Mouse (Mus musculus) midbrain, embryonic 13.5 days (tissue): Measurements from ENCODE around the gene Myct1. TPM values are rescaled to one million over a fixed set of nuclear protein-coding genes. Genes with fewer than 3 reads are reported as not detected.

Experiments
- ATAC-seq: fragments of 200-750 bp; cut with Nextera tagmentation; 2 replicates; pipeline ENCODE4 v1.8.0; 2017; ENCODE audit warnings: mild to moderate bottlenecking, moderate TSS enrichment, moderate library complexity
- H3K27ac ChIP-seq: fragments of 300-500 bp; sonication (generic); 2 replicates; pipeline ENCODE4 v1.5.1; 2015; ENCODE audit warnings: inconsistent platforms, mild to moderate bottlenecking, moderate library complexity
- H3K27me3 ChIP-seq: fragments of 300-500 bp; sonication (generic); 2 replicates; pipeline ENCODE4 v1.6.1; 2015; ENCODE audit warnings: mild to moderate bottlenecking, inconsistent platforms
- H3K36me3 ChIP-seq: fragments of 300-500 bp; sonication (generic); 2 replicates; pipeline ENCODE4 v1.6.1; 2015; ENCODE audit warnings: mild to moderate bottlenecking, inconsistent platforms
- H3K4me1 ChIP-seq: fragments of 300-500 bp; sonication (generic); replicated peaks from 2 replicates; pipeline ENCODE4 v1.6.1; 2015; ENCODE audit warnings: inconsistent platforms
- H3K4me2 ChIP-seq: fragments of 300-500 bp; sonication (generic); replicated peaks from 2 replicates; pipeline ENCODE4 v1.6.1; 2015; ENCODE audit warnings: moderate library complexity, mild to moderate bottlenecking, inconsistent platforms
- H3K4me3 ChIP-seq: fragments of 300-500 bp; sonication (generic); replicated peaks from 2 replicates; pipeline ENCODE4 v1.5.1; 2015; ENCODE audit warnings: mild to moderate bottlenecking, inconsistent platforms
- H3K9ac ChIP-seq: fragments of 300-500 bp; sonication (generic); replicated peaks from 2 replicates; pipeline ENCODE4 v1.6.1; 2015; ENCODE audit warnings: mild to moderate bottlenecking, inconsistent platforms
- H3K9me3 ChIP-seq: fragments of 300-500 bp; sonication (generic); 2 replicates; pipeline ENCODE4 v1.6.1; 2016; ENCODE audit warnings: mild to moderate bottlenecking, inconsistent platforms
- WGBS: fragments of 180-500 bp; shearing (Covaris S2); methylation state at CpG from one replicate; pipeline ENCODE4 v1.1.7; 2015; 5-methylcytosine and 5-hydroxymethylcytosine counted together
- polyA plus RNA-seq: library from polyadenylated mRNA; unstranded; fragments of >200 nt; fragmentation: Nextera tagmentation; extraction: Ambion mirVana; gene quantifications from 2 replicates; pipeline ENCODE4 v1.2.1, GENCODE M21; 2015

Gene Myct1
- polyA plus RNA-seq: 0.95 and 1.1 TPM in 2 replicates

- Histone ChIP-seq H3K27me3 (no peaks in the 10 kb centered on the region), H3K4me2 (no peak within 1 kb of the TSS), H3K4me3 (no peak within 1 kb of the TSS), H3K9ac (no peak within 1 kb of the TSS), H3K36me3 (no peaks in the 10 kb centered on the region), H3K27ac (no peak within 1 kb of the TSS), H3K9me3 (no peaks in the 10 kb centered on the region), H3K4me1 (no peaks in the 10 kb centered on the region)
- WGBS: 64% methylated on average over 5 of the region's 5 CpGs
- no peak for ATAC-seq
Measured at GRCm38 (mm10) chr10:5593464-5593863, at the start of gene Myct1. Gene Myct1 (plus strand): TSS chr10:5593775.

- Histone ChIP-seq H3K9me3 (no peaks in the 10 kb centered on the region), H3K27ac (no peak overlapping the region), H3K27me3 (peaks cover 3% of the 10 kb centered on the region; the same call in 1 of the 2 replicates), H3K4me1 (peaks cover 9% of the 10 kb centered on the region; the same call in 1 of the 2 replicates), H3K4me3 (no peak overlapping the region), H3K36me3 (no peaks in the 10 kb centered on the region), H3K9ac (no peak overlapping the region), H3K4me2 (no peak overlapping the region)
- 93% methylated on average over 5 of the region's 5 CpGs for WGBS
- no peak for ATAC-seq
Measured at GRCm38 (mm10) chr10:5546428-5546827, 47.1 kb upstream of the Myct1 start.

DNA sequence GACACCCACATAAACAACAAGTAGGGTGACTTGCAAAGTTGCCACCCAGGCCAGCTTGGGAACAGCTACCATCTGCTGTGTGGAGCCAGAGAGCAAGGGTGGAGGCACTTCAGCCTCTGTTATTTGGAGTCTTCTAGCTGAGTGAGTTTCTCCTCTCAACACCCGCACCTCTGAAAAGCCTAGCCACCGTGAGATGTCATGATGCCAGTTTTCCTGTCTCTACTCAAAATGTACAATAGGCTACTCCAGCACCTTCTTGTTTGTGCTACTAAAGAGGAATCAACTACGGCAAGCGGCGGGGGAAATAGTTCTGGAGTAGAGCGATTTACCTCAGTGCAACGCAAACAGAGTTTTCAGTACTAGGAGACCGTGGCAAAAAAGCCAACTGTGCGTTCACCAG, 45.8 kb upstream of the Myct1 start:
- peaks cover 9% of the 10 kb centered on the region; the same call in 1 of the 2 replicates for H3K4me1 ChIP-seq
- no peak overlapping the region for H3K27ac ChIP-seq
- H3K27me3 ChIP-seq: peaks cover 3% of the 10 kb centered on the region; the same call in 1 of the 2 replicates
- H3K9ac ChIP-seq: no peak overlapping the region
- no peak overlapping the region for H3K4me3 ChIP-seq
- H3K4me2 ChIP-seq: no peak overlapping the region
- WGBS: 90% methylated on average over 9 of the region's 9 CpGs
- no peaks in the 10 kb centered on the region for H3K9me3 ChIP-seq
- no peaks in the 10 kb centered on the region for H3K36me3 ChIP-seq
- ATAC-seq: no peak

DNA sequence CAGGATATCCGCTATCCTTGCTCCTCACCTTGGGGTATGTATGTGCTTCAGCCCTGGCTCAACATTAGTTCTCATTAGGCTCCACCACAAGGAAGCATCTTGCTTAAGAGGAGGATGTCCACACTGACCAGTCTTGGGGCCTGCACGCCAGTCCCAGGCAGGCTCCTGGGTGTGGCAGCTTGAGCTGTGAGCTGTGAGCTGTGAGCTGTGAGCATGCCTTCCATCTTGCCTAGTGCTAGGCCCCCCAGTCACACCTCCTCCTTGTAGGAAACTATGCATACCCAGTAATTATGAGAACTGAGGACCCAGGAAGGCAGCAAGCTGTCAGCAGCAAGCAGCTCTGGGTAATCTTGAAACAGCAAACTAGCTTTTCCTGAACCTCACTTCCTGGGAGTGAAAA, 44.9 kb upstream of the Myct1 start:
- H3K36me3 ChIP-seq: no peaks in the 10 kb centered on the region
- H3K4me1 ChIP-seq: peaks cover 9% of the 10 kb centered on the region; the same call in 1 of the 2 replicates
- WGBS: 84% methylated on average over 2 of the region's 2 CpGs
- H3K4me2 ChIP-seq: no peak overlapping the region
- no peak overlapping the region for H3K9ac ChIP-seq
- H3K27ac ChIP-seq: no peak overlapping the region
- no peaks in the 10 kb centered on the region for H3K9me3 ChIP-seq
- ATAC-seq: no peak
- H3K27me3 ChIP-seq: peaks cover 3% of the 10 kb centered on the region; the same call in 1 of the 2 replicates
- H3K4me3 ChIP-seq: no peak overlapping the region

- Histone ChIP-seq H3K9me3 (no peaks in the 10 kb centered on the region), H3K4me3 (peak overlapping the region; percentile 62), H3K27ac (peak overlapping the region; percentile 78), H3K4me2 (peak overlapping the region; percentile 76), H3K27me3 (peaks cover 3% of the 10 kb centered on the region; the same call in 1 of the 2 replicates), H3K36me3 (no peaks in the 10 kb centered on the region), H3K4me1 (peaks cover 9% of the 10 kb centered on the region; the same call in 1 of the 2 replicates), H3K9ac (peak overlapping the region; percentile 76)
- no peak; the same call in 1 of the 2 replicates for ATAC-seq
- WGBS: 6% methylated on average over 6 of the region's 6 CpGs
Measured at GRCm38 (mm10) chr10:5549871-5550167, 43.8 kb upstream of the Myct1 start.

GRCm38 (mm10) chr10:5550168-5551021, 43.2 kb upstream of the Myct1 start:
- Histone ChIP-seq H3K27me3 (peaks cover 3% of the 10 kb centered on the region; the same call in 1 of the 2 replicates), H3K4me1 (peaks cover 9% of the 10 kb centered on the region; the same call in 1 of the 2 replicates), H3K36me3 (no peaks in the 10 kb centered on the region), H3K4me2 (peak overlapping the region; percentile 76), H3K27ac (peak overlapping the region; percentile 78), H3K9me3 (no peaks in the 10 kb centered on the region), H3K4me3 (peak overlapping the region; percentile 62), H3K9ac (peak overlapping the region; percentile 76)
- WGBS: under 1% methylated on average over 41 of the region's 44 CpGs
- peak; percentile 98 for ATAC-seq

DNA sequence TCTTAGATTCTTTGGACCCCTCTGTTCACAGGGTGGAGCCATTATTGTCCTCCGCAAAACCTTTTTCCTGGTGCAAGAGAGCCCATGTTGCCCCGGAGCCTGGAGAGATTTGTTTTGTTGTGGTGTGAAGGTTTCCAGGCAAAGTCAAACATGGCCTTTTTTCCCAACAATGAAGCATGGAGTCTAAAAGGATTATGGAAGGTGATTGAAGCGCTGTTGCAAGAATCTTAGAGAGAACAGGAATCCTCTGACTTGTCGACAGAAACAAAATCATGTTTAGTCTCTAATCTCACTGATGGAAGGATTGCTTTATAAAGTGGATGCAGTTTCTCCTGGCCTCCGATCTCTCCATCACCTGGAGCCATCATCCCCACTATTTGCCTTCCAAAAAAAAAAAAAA, 42.2 kb upstream of the Myct1 start, which contains the start of gene Syne1:
Syne1 (minus strand) TSS at position 101 of the 400 bp plus-strand sequence.
- Histone ChIP-seq H3K36me3 (no peaks in the 10 kb centered on the region), H3K9ac (peak within 1 kb of the TSS; percentile 76), H3K27ac (peak within 1 kb of the TSS; percentile 78), H3K9me3 (no peaks in the 10 kb centered on the region), H3K4me2 (peak within 1 kb of the TSS; percentile 76), H3K27me3 (peaks cover 3% of the 10 kb centered on the region; the same call in 1 of the 2 replicates), H3K4me3 (peak within 1 kb of the TSS; percentile 62), H3K4me1 (peaks cover 9% of the 10 kb centered on the region; the same call in 1 of the 2 replicates)
- WGBS: 32% methylated on average over 5 of the region's 5 CpGs
- no peak for ATAC-seq

DNA sequence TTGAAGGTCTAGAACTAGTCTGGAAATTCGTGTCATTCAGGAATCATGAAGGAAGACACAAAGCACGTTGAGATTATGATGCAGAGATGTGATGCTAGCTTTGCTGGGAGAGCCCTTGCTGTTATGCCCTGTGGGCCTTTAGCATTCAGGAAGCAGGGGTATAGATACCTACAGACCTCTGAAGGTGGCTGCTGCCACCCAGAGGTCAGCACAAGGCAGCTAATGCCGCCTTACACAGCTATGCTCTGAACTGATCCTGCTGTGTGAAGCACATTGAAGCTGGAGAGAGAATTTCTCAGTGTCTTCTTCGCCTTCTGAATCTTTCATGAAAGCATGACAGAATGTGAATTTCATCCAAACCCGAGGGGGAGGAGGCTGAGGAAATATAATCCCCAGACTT, 38.6 kb upstream of the Myct1 start:
- no peak; the same call in 1 of the 2 replicates for ATAC-seq
- H3K36me3 ChIP-seq: no peaks in the 10 kb centered on the region
- WGBS: 20% methylated on average over 5 of the region's 5 CpGs

GRCm38 (mm10) chr10:5558808-5559207, 34.8 kb upstream of the Myct1 start:
- Histone ChIP-seq H3K9ac (no peak overlapping the region), H3K4me2 (no peak overlapping the region), H3K36me3 (no peaks in the 10 kb centered on the region), H3K4me3 (no peak overlapping the region), H3K4me1 (no peaks in the 10 kb centered on the region), H3K27ac (no peak overlapping the region), H3K27me3 (no peaks in the 10 kb centered on the region), H3K9me3 (no peaks in the 10 kb centered on the region)
- no peak for ATAC-seq

More for the DNA sequence above, 38.6 kb upstream of the Myct1 start:
- Histone ChIP-seq H3K27me3 (no peaks in the 10 kb centered on the region; the same call in 1 of the 2 replicates), H3K4me3 (no peak overlapping the region), H3K4me1 (peaks cover 5% of the 10 kb centered on the region; the same call in 1 of the 2 replicates), H3K4me2 (no peak overlapping the region), H3K27ac (no peak overlapping the region), H3K9me3 (no peaks in the 10 kb centered on the region), H3K9ac (no peak overlapping the region)

- no peaks in the 10 kb centered on the region for H3K9me3 ChIP-seq
- WGBS: 83% methylated on average over 4 of the region's 4 CpGs
- no peak overlapping the region for H3K9ac ChIP-seq
- ATAC-seq: no peak
- H3K4me2 ChIP-seq: no peak overlapping the region
- no peak overlapping the region for H3K27ac ChIP-seq
- no peaks in the 10 kb centered on the region for H3K36me3 ChIP-seq
- H3K27me3 ChIP-seq: no peaks in the 10 kb centered on the region
- H3K4me3 ChIP-seq: no peak overlapping the region
- no peaks in the 10 kb centered on the region for H3K4me1 ChIP-seq
Measured at GRCm38 (mm10) chr10:5560526-5560925, 33.0 kb upstream of the Myct1 start.

DNA sequence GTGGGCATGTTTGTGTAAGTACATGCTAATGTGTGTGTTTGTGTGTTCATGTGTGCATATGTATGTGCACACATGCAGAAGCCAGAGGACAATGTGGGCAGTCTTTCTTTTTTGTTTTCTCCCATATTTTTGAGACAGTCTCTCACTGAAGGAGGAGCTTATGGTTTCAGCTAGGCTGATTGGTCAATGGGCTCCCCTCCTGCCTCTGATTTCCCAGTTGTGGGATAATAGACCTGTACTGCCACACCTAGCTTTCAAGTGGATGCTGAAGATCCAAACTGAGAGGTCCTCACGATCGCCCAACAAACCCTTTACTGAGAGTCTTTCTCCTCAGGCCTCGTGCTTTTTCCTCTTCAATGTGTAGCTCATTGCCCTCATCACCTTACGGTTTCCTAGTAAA, 31.9 kb upstream of the Myct1 start:
- no peak overlapping the region for H3K27ac ChIP-seq
- H3K36me3 ChIP-seq: no peaks in the 10 kb centered on the region
- WGBS: 88% methylated on average over 4 of the region's 4 CpGs
- H3K9me3 ChIP-seq: no peaks in the 10 kb centered on the region
- H3K9ac ChIP-seq: no peak overlapping the region
- no peak overlapping the region for H3K4me2 ChIP-seq
- no peaks in the 10 kb centered on the region for H3K4me1 ChIP-seq
- H3K27me3 ChIP-seq: no peaks in the 10 kb centered on the region
- H3K4me3 ChIP-seq: no peak overlapping the region
- ATAC-seq: no peak

DNA sequence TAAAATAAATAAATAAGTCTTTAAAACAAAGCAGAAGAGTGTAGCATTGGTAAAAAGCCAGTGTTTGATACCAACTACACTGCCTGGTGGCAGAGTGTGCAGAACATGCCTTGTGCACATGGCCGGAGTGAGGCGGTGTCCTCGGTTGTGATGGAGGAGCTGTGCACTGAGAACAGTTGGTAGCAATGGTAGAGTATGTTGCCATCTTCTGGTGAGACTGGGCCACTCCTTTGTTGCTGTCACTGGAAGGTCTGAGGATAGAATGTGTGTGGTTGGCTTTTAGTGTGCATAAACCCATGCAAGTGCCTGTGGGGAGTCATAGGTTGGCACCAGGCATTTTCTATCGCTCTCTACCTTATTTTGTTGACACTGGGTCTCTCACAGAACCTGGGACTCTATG, 24.6 kb upstream of the Myct1 start:
- H3K27me3 ChIP-seq: no peaks in the 10 kb centered on the region
- no peaks in the 10 kb centered on the region for H3K4me1 ChIP-seq
- no peak overlapping the region for H3K9ac ChIP-seq
- no peaks in the 10 kb centered on the region for H3K36me3 ChIP-seq
- WGBS: 89% methylated on average over 4 of the region's 4 CpGs
- no peak for ATAC-seq
- no peak overlapping the region for H3K4me3 ChIP-seq
- H3K9me3 ChIP-seq: no peaks in the 10 kb centered on the region
- H3K27ac ChIP-seq: no peak overlapping the region
- no peak overlapping the region for H3K4me2 ChIP-seq
